Mouse (Mus musculus): ENCODE results near the gene Ppp3r1. TPM values are rescaled to one million over a fixed set of nuclear protein-coding genes. Genes with fewer than 3 reads are reported as not detected.

The Ppp3r1 gene
- total and polyA plus RNA-seq, 2 experiments from 2014 or later, result 37.2 to 78.5 TPM

DNA sequence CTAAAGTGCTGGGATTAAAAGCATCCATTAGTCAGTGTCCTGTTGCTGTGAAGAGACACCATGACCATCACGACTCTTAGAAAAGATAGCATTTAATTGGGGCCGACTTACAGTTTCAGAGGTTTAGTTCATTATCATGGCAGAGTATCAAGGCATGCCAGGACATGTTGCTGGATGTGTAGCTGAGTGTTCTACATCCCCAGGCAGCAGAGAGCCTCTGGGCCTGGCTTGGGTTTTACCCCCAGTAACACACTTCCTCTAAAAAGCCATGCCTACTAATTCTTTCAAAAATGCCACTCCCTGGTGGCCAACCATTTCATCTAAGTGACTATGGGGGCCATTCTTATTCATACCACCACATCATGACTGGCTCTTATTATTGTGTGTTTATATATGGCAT lies 24.1 kb downstream of the Ppp3r1 start:
- H3K9ac ChIP-seq (replicated peaks; ENCODE audit: low read depth, low read length), result no peak overlapping the region
- no peak overlapping the region for H3K4me3 ChIP-seq (ENCODE audit: low read depth, low read length)
- H3K27ac ChIP-seq (ENCODE audit: low read depth), result no peak overlapping the region
- TF ChIP-seq CTCF (IDR thresholded peaks at IDR 0.05; ENCODE audit: low read depth), result no peak
- TF ChIP-seq EP300 (IDR thresholded peaks at IDR 0.05; ENCODE audit: low read depth), result no peak
- DNase-seq (ENCODE audit: low spot score) (no peak), ATAC-seq (ENCODE audit: insufficient read depth, low read depth) (no peak)
- H3K4me1 ChIP-seq (ENCODE audit: control insufficient read depth, insufficient read depth), result no peaks in the 10 kb centered on the region
- H3K36me3 ChIP-seq (replicated peaks; ENCODE audit: control insufficient read depth, insufficient read depth, low read length), result no peaks in the 10 kb centered on the region
- 84% methylated on average over 2 of the region's 2 CpGs for WGBS
- no peaks in the 10 kb centered on the region for H3K27me3 ChIP-seq (ENCODE audit: control insufficient read depth, insufficient read depth, low read length)
- H3K4me2 ChIP-seq (ENCODE audit: low read depth, low read length), result no peak overlapping the region
- H3K9me3 ChIP-seq (replicated peaks; ENCODE audit: control insufficient read depth, low read length), result no peaks in the 10 kb centered on the region

DNA sequence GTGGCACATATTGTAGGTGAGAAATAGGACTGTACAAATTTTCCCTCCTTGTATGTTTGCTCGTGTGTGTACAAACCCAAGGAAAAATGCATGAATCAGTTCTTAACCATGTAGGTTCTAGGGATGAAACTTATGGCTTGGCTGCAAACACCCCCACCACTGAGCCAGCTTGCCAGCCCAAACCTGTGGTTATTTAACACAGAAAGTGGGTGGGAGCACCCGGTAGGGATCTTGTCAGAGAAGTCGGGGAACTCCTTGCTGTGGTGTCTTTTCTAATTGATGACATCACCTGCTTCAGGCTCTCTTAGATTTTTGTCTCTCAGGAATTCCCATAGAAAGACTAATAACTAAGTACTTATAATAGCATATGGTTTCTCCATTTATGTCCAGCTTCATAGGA lies 28.6 kb downstream of the Ppp3r1 start:
- H3K4me1 ChIP-seq (ENCODE audit: control insufficient read depth, insufficient read depth), result no peaks in the 10 kb centered on the region
- no peak overlapping the region for H3K9ac ChIP-seq (replicated peaks; ENCODE audit: low read depth, low read length)
- WGBS, result 75% methylated on average over 3 of the region's 3 CpGs
- no peaks in the 10 kb centered on the region for H3K27me3 ChIP-seq (ENCODE audit: control insufficient read depth, insufficient read depth, low read length)
- ATAC-seq (ENCODE audit: insufficient read depth, low read depth) (no peak), DNase-seq (ENCODE audit: low spot score) (no peak)
- H3K36me3 ChIP-seq (replicated peaks; ENCODE audit: control insufficient read depth, insufficient read depth, low read length), result no peaks in the 10 kb centered on the region
- TF ChIP-seq EP300 (IDR thresholded peaks at IDR 0.05; ENCODE audit: low read depth) (no peak), CTCF (IDR thresholded peaks at IDR 0.05; ENCODE audit: low read depth) (no peak)
- H3K4me2 ChIP-seq (ENCODE audit: low read depth, low read length), result no peak overlapping the region
- no peak overlapping the region for H3K4me3 ChIP-seq (ENCODE audit: low read depth, low read length)
- H3K27ac ChIP-seq (ENCODE audit: low read depth), result no peak overlapping the region
- no peaks in the 10 kb centered on the region for H3K9me3 ChIP-seq (replicated peaks; ENCODE audit: control insufficient read depth, low read length)

DNA sequence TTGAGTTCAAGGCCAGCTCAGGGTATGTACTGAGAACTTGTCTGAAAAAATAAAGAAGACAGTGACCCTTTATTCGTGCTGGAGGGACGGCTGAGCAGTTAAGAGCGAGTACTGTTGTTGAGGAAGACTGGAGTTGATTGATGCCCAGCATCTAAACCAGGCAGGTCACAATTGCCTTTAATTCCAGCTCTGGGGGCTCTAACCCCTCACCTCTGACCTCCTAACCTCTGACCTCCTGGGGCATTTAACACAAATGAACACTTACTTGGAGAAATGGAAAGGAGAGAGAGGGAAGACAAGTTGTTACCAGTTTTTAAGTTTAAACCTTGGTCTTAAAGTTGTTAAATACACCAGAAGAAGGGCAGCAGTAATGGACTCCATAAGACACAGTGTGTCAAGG lies 29.7 kb downstream of the Ppp3r1 start:
- DNase-seq (ENCODE audit: low spot score), result no peak
- H3K4me1 ChIP-seq (ENCODE audit: control insufficient read depth, insufficient read depth), result no peaks in the 10 kb centered on the region
- ATAC-seq (ENCODE audit: insufficient read depth, low read depth), result no peak
- 86% methylated on average over 3 of the region's 3 CpGs for WGBS
- no peak for TF ChIP-seq CTCF (IDR thresholded peaks at IDR 0.05; ENCODE audit: low read depth)
- TF ChIP-seq EP300 (IDR thresholded peaks at IDR 0.05; ENCODE audit: low read depth), result no peak
- no peak overlapping the region for H3K4me2 ChIP-seq (ENCODE audit: low read depth, low read length)
- no peak overlapping the region for H3K4me3 ChIP-seq (ENCODE audit: low read depth, low read length)
- H3K27ac ChIP-seq (ENCODE audit: low read depth), result no peak overlapping the region
- H3K27me3 ChIP-seq (ENCODE audit: control insufficient read depth, insufficient read depth, low read length), result no peaks in the 10 kb centered on the region
- no peak overlapping the region for H3K9ac ChIP-seq (replicated peaks; ENCODE audit: low read depth, low read length)
- H3K36me3 ChIP-seq (replicated peaks; ENCODE audit: control insufficient read depth, insufficient read depth, low read length), result no peaks in the 10 kb centered on the region
- H3K9me3 ChIP-seq (replicated peaks; ENCODE audit: control insufficient read depth, low read length), result no peaks in the 10 kb centered on the region

DNA sequence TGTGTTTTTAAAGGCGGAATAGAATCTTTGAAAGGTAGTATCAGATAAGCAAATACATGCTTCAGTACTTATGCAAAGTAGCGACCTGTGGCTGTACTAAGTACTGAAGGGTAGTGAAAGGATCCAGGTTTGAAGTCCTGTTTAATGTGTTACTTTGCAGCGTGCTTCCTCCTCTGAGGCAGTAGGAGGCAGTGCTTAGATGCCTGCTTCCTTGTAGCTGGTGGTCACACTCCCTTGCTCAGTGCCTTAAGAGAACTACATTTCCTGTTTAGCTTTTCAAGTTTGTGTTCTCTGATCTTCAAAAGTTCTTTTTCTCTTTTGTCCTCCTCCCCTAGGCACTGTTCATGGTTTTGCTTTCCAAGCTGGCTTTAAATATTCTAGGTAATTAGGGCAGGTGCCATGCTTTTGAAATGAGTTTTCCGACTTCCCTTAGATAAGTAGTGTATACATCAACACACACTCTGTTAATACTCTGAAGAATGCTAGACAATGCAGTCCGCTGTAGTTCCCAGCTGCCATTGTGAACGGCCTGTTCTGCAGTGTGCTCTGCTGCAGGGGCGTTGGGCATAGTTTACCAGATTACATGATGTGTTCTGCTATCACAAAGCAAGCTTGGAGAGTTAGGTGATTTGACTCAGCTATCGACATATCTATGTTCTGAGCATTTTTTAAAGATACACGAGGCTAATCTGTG lies 33.2 kb downstream of the Ppp3r1 start:
- 62% methylated on average over 9 of the region's 9 CpGs for WGBS
- ATAC-seq (ENCODE audit: insufficient read depth, low read depth) (no peak), DNase-seq (ENCODE audit: low spot score) (no peak)
- Histone ChIP-seq H3K27me3 (ENCODE audit: control insufficient read depth, insufficient read depth, low read length) (no peaks in the 10 kb centered on the region), H3K9ac (replicated peaks; ENCODE audit: low read depth, low read length) (no peak overlapping the region), H3K4me1 (ENCODE audit: control insufficient read depth, insufficient read depth) (no peaks in the 10 kb centered on the region), H3K4me3 (ENCODE audit: low read depth, low read length) (no peak overlapping the region), H3K27ac (ENCODE audit: low read depth) (no peak overlapping the region), H3K36me3 (replicated peaks; ENCODE audit: control insufficient read depth, insufficient read depth, low read length) (peaks cover 31% of the 10 kb centered on the region), H3K4me2 (ENCODE audit: low read depth, low read length) (no peak overlapping the region), H3K9me3 (replicated peaks; ENCODE audit: control insufficient read depth, low read length) (no peaks in the 10 kb centered on the region)
- no peak for TF ChIP-seq EP300 (IDR thresholded peaks at IDR 0.05; ENCODE audit: low read depth)
- TF ChIP-seq CTCF (IDR thresholded peaks at IDR 0.05; ENCODE audit: low read depth), result peak; percentile 15; the same call in 1 of the 2 replicates

DNA sequence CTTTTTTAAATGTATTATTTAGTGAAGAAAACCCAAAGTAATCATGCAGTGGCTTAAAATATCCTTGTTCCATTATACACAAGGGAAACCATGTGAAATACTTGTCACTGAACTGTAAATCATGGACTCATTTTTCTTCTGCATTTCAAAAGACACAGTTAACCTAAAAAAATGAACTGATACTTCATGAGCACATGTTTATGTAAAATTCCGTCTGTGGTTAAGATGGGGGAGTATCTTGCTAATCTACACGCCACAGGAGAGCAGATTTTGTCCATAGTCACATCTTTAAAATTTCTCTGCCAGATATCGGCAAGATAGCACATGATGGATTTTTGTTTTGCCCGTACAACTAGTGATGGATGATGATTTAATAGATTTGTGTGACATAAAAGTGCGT lies 40.1 kb downstream of the Ppp3r1 start:
- TF ChIP-seq EP300 (IDR thresholded peaks at IDR 0.05; ENCODE audit: low read depth), result no peak
- TF ChIP-seq CTCF (IDR thresholded peaks at IDR 0.05; ENCODE audit: low read depth), result no peak
- no peak for DNase-seq (ENCODE audit: low spot score)
- Histone ChIP-seq H3K4me3 (ENCODE audit: low read depth, low read length) (no peak overlapping the region), H3K27me3 (ENCODE audit: control insufficient read depth, insufficient read depth, low read length) (no peaks in the 10 kb centered on the region), H3K9ac (replicated peaks; ENCODE audit: low read depth, low read length) (no peak overlapping the region), H3K9me3 (replicated peaks; ENCODE audit: control insufficient read depth, low read length) (no peaks in the 10 kb centered on the region), H3K4me1 (ENCODE audit: control insufficient read depth, insufficient read depth) (no peaks in the 10 kb centered on the region), H3K4me2 (ENCODE audit: low read depth, low read length) (no peak overlapping the region), H3K36me3 (replicated peaks; ENCODE audit: control insufficient read depth, insufficient read depth, low read length) (peaks cover 62% of the 10 kb centered on the region), H3K27ac (ENCODE audit: low read depth) (no peak overlapping the region)
- 83% methylated on average over 5 of the region's 5 CpGs for WGBS
- no peak for ATAC-seq (ENCODE audit: insufficient read depth, low read depth)
